Mouse (Mus musculus): Measurements from ENCODE around the gene C9orf72.

C9orf72 gene

DNA sequence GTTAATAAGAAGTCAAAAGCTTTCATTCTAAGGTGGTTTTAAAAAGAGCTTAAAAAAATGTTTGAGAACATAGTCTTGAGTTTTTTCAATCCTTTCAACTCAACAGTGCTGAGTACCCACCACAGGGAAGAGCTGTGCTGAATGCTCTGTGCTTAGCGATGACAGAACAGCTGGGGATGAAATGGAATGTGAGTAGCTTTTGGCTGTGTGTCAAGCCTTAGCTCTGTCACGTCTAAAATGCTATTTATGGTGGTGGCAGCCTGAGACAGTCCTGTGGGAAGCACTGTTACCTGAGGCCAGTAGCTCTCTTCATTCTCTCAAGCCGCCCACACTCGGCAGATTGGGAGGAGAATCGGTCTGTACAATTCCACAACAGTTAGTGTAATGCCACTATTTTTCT is 36.2 kb downstream of the C9orf72 start:
- in situ Hi-C loops (cut with MboI; ENCODE audit: low pct_unique_long_range_greater_than_20kb in 1 of 2, low sequenced_read_pairs in 2 of 2, unreplicated experiment in 1 of 2): no loop called here

DNA sequence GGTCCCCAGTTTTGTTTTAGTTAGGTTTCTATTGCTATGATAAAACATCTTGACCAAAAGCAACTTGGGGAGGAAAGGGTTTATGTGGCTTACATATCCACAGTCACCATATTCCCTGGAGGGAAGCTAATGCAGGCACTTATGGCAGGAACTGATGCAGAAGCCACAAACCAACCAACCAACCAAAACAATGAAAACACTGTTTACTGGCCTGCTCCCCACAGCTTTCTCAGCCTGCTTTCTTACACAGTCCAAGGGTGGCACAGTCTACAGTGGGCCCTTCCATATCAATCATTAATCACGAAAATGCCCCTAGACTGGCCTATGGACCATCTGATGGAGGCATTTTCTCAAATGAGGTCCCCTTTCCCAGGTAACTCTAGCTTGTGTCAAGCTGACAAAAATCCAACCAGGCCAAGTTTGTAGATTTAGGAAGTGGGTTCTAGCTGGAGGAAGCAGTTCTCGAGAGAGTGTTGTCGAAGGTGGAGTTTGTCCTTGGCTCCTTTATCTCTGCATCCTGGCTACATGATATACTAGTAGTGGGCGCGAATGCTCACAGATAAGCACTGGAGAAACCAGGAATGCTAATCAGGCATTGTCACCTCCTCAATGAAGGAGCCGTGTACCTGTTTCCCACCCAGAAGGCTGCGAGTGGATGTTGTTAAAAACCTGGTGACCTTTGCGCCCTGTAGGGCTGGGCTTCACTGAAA is 38.2 kb downstream of the C9orf72 start:
- in situ Hi-C loops (cut with MboI; ENCODE audit: low pct_unique_long_range_greater_than_20kb in 1 of 2, low sequenced_read_pairs in 2 of 2, unreplicated experiment in 1 of 2): no loop called here

GRCm38 (mm10) chr4:35177926-35178645 is 47.9 kb downstream of the C9orf72 start:
- in situ Hi-C loops (cut with MboI; ENCODE audit: low pct_unique_long_range_greater_than_20kb in 1 of 2, low sequenced_read_pairs in 2 of 2, unreplicated experiment in 1 of 2): no loop called here

DNA sequence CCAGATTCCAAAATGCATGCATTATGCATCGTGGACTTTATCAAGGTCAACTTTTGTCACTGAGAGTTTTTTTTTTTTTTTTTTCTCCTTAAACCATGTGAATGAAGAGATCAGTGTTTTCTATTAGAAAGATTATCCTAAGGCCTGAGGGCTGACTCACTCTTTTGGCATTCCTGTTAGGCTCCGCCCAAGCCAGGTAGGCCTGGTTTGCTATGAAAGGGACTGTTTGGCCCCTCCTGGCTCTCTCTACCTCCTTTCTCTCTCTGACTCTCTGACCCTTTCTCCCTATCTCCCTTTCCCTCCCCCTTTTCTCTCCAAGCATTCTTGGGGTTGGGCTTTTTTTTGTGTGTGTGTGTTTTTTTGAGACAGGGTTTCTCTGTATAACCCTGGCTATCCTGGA is 50.4 kb downstream of the C9orf72 start:
- in situ Hi-C loops (cut with MboI; ENCODE audit: low pct_unique_long_range_greater_than_20kb in 1 of 2, low sequenced_read_pairs in 2 of 2, unreplicated experiment in 1 of 2): no loop called here

- in situ Hi-C loops (cut with MboI; ENCODE audit: low pct_unique_long_range_greater_than_20kb in 1 of 2, low sequenced_read_pairs in 2 of 2, unreplicated experiment in 1 of 2): no loop called here
Observed at GRCm38 (mm10) chr4:35173551-35173950, 52.4 kb downstream of the C9orf72 start.

DNA sequence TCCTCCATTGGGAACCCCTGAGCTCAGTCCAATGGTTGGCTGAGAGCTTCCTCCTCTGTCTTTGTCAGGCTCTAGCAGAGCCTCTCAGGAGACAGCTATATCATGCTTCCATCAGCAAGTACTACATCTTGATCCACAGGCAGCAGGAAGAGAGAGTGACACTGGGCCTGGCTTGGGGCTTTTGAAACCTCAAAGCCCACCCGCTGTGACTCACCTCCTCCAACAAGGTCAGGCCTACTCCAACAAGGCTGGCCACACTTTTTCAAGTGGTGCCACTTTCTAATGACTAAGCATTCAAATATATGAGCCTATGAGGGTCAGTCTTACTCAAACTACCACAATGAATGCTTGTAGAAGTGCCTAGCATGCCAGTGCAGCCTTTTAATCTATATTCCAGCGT is 53.5 kb downstream of the C9orf72 start:
- in situ Hi-C loops (cut with MboI; ENCODE audit: low pct_unique_long_range_greater_than_20kb in 1 of 2, low sequenced_read_pairs in 2 of 2, unreplicated experiment in 1 of 2): no loop called here

DNA sequence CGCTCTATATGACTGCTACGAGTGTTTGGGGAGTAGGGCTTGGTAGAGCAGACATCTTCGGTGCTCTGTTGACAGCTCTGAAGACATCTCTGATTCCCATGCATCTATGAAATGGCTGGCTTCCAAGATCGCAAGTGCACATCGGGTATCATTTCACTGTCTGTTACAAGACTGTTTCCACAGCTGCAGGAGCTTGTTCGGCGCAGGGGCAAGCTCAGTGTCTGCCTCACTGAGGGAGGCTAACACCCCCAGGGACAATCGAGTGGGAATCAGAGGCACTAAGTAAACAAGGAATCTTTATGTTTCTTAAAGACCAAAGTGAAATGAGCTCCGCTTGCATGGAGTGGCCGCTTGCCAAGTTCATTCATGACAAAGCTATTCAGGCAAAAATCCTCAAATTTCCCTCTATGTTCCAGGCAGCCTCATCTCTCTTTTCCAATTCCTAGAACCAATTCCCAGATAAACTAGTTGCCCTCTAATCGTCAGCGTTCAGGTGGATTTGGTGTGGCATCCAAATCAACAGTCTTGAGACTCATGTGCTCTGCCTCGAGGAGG is 56.3 kb downstream of the C9orf72 start:
- in situ Hi-C loops (cut with MboI; ENCODE audit: low pct_unique_long_range_greater_than_20kb in 1 of 2, low sequenced_read_pairs in 2 of 2, unreplicated experiment in 1 of 2): loop anchor here in 1 of 2 experiments (10.0 kb wide), 1 partner anchor 215 kb away; no protein-coding TSS in a partner anchor

GRCm38 (mm10) chr4:35167855-35168254 is 58.1 kb downstream of the C9orf72 start:
- in situ Hi-C loops (cut with MboI; ENCODE audit: low pct_unique_long_range_greater_than_20kb in 1 of 2, low sequenced_read_pairs in 2 of 2, unreplicated experiment in 1 of 2): loop anchor here in 1 of 2 experiments (10.0 kb wide), 1 partner anchor 213 kb away; no protein-coding TSS in a partner anchor

- in situ Hi-C loops (cut with MboI; ENCODE audit: low pct_unique_long_range_greater_than_20kb in 1 of 2, low sequenced_read_pairs in 2 of 2, unreplicated experiment in 1 of 2): loop anchor here in 1 of 2 experiments (10.0 kb wide), 1 partner anchor 211 kb away; no protein-coding TSS in a partner anchor
Observed at GRCm38 (mm10) chr4:35165947-35166346, 60.0 kb downstream of the C9orf72 start.

DNA sequence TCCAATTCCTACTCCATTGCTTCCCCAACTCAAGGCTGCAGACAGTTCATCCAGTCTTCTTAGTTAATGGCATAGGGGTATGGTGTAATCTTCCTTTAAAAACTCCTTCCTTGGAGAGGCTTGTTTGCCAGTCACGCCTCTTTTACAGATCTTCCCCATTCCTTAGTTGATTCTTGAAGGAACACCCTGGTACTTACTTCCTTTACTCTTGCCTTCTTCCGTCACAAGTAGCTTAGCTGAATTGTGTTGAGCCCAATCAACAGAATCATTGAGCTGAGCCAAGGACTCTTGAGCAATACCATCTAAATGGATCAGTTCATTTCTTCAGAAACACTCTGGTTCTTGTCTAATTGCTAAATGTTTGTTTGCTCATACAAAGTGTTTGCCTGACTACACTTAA is 60.7 kb downstream of the C9orf72 start:
- in situ Hi-C loops (cut with MboI; ENCODE audit: low pct_unique_long_range_greater_than_20kb in 1 of 2, low sequenced_read_pairs in 2 of 2, unreplicated experiment in 1 of 2): loop anchor here in 1 of 2 experiments (10.0 kb wide), 1 partner anchor 210 kb away; no protein-coding TSS in a partner anchor

DNA sequence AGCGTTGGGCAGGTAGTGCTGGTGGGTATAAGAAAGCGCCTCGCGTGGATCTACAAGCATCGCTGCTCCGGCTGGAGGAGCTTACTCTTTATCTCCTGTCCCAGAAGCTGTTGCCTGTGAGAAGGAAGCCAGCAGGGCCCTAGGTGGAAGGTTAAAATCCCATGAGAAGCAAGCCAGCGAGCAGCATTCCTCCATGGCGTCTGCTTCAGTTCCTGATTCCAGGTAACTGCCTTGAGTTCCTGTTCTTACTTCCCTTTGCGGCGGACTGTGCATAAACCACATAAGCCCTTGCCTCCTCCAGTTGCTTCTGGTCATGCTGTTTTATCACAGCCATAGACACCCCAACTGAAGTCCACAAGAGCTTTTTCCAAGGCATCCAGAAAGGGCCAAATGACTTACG is 68.2 kb downstream of the C9orf72 start:
- in situ Hi-C loops (cut with MboI; ENCODE audit: low pct_unique_long_range_greater_than_20kb in 1 of 2, low sequenced_read_pairs in 2 of 2, unreplicated experiment in 1 of 2): no loop called here

DNA sequence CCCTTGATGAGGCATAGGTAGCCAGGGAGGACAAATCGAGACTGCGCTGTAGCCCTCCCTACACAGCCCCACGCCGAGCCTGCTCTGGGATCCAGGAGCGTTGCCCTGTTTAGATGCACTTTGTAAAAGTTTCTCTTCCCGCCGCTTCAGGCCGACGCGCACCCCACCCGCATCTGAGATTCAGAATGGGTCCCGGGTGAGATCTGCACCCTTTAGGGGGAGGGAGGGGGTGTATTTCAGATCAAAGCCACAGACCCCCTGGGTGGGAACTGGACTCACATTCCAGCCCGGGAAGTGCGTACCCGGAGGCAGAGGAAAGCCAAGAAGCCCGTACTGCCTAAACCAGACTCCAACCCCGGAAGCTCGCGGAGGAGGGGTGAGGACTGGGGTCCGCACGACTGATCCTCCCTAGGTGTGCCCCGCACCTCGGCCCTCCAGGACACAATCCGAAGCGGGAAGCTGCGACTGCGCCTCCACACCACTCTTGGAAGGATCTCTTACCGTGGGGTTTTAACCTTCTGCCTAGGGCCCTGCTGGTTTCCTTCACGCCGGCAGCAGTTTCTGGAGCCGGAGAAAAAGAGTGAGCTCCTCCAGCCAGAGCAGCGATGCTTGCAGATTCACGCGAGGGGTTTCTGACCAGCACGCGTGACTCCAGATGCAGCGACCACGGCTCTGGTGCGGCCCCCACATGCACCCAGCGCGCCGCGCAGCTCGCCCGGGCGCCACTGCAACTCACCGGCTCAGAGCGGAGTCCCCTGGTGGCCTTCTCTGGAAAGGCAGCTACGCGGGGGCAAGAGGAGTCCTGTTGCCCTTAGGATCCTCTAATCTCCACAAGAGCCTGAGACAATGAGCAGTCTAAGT is 69.0 kb downstream of the C9orf72 start, which contains the start of gene Mob3b:
Mob3b (minus strand) TSS at position 734 of the 861 bp plus-strand sequence.
- in situ Hi-C loops (cut with MboI; ENCODE audit: low pct_unique_long_range_greater_than_20kb in 1 of 2, low sequenced_read_pairs in 2 of 2, unreplicated experiment in 1 of 2): no loop called here

- in situ Hi-C loops (cut with MboI; ENCODE audit: low pct_unique_long_range_greater_than_20kb in 1 of 2, low sequenced_read_pairs in 2 of 2, unreplicated experiment in 1 of 2): no loop called here
Observed at GRCm38 (mm10) chr4:35156149-35156611, 69.8 kb downstream of the C9orf72 start.

DNA sequence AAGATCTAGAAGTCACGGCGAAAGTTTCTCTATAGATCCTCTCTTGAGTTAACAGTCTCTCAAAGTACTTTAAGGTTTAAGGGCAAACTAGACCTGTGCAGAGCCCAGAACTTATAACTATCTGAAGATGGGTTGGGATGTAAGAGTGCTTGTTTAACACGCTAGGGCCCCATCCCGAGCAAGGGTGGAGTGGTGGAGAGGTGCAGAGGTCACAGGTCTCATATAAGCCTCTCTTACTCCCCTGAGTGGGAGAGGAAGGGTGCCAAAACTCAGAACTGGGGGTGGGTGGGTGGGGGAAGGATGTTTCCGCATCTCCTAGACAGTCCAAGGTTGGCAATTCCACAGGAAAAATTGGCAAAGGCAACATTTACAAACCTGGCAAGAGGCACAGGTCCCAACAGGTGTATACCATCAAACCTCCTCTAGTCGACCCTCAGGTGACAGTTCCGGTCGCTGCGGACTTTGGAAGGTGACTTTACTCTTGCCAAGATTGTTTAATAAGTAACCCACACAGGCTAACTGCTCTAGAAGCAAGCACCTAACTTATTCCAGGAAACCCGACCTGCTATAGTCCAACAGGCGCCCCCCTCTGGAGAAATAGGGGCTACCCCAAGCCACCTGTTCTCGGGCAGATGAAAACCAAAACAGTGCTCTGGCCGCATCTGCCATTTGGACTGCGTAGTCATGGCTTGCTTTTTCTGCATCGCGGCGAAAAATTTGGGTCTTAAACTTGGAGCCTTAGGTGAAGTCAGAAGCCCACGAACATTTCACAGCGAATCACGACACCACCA is 70.6 kb downstream of the C9orf72 start:
- in situ Hi-C loops (cut with MboI; ENCODE audit: low pct_unique_long_range_greater_than_20kb in 1 of 2, low sequenced_read_pairs in 2 of 2, unreplicated experiment in 1 of 2): no loop called here

DNA sequence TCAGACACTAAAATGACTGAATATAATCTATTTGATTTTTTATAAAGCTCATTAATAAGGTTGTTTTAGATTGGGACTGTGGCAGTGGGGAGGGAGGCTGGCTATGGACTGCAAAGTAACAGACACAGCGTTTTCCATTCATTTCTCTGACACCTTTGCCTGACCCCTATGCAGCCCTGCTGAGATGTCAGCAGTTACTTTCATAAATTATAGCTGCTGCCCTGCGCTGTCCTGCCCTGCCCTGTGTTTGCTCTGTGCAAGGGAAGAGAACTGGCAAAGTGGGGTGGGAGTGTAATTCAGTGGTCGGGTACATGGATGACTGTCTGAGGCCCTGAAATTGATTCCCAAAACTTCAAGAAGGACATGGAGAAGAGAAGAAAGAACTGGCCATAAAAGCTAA is 71.9 kb downstream of the C9orf72 start:
- in situ Hi-C loops (cut with MboI; ENCODE audit: low pct_unique_long_range_greater_than_20kb in 1 of 2, low sequenced_read_pairs in 2 of 2, unreplicated experiment in 1 of 2): no loop called here

GRCm38 (mm10) chr4:35151756-35152155 is 74.2 kb downstream of the C9orf72 start, which contains the start of gene Ifnk:
Gene Ifnk (plus strand): TSS chr4:35152056.
- in situ Hi-C loops (cut with MboI; ENCODE audit: low pct_unique_long_range_greater_than_20kb in 1 of 2, low sequenced_read_pairs in 2 of 2, unreplicated experiment in 1 of 2): no loop called here

DNA sequence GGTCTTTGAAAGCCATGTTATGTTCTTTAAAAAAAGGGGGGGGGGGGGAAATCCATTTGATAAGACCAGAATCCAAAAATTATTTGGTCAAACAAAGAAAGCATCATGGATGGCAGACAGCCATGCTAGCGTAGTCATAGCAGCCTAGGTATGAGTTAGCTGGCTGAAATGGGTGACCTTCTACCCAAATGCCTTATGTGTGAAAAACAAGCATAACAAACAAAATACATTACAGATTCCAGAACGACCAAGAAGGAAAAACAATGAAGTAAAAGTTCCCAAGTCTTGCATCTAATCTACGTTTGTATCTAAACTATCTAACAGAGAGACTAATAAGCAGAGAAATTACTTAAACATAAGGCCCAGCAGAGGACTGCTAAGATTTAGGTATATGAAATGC is 75.3 kb downstream of the C9orf72 start:
- in situ Hi-C loops (cut with MboI; ENCODE audit: low pct_unique_long_range_greater_than_20kb in 1 of 2, low sequenced_read_pairs in 2 of 2, unreplicated experiment in 1 of 2): no loop called here

GRCm38 (mm10) chr4:35148326-35148725 is 77.6 kb downstream of the C9orf72 start:
- in situ Hi-C loops (cut with MboI; ENCODE audit: low pct_unique_long_range_greater_than_20kb in 1 of 2, low sequenced_read_pairs in 2 of 2, unreplicated experiment in 1 of 2): no loop called here

Measured in mouse embryonic stem cell (cell line).